Mouse (Mus musculus) lung, embryonic 16.5 days (tissue): ENCODE results near the gene Gm9732. TPM values are rescaled to one million over a fixed set of nuclear protein-coding genes. Genes with fewer than 3 reads are reported as not detected.
"Not testable (repeated sequence)": the region's sequence is repeated elsewhere in the genome, so short reads cannot be mapped to it uniquely, and the experiment has no call there.

ENCODE experiments used
- ATAC-seq: fragments of 200-750 bp; cut with Nextera tagmentation; 2 replicates; pipeline ENCODE4 v1.8.0; 2017; ENCODE audit warnings: low read depth, mild to moderate bottlenecking, moderate library complexity
- H3K27ac ChIP-seq: fragments of 300-500 bp; sonication (generic); 2 replicates; pipeline ENCODE4 v1.5.1; 2014; ENCODE audit warnings: mild to moderate bottlenecking, control low read depth, low read length
- H3K27me3 ChIP-seq: fragments of 300-500 bp; sonication (generic); 2 replicates; pipeline ENCODE4 v1.6.1; 2014; ENCODE audit warnings: low read depth, low read length, mixed read lengths; ENCODE audit not compliant: control insufficient read depth, insufficient read depth
- H3K36me3 ChIP-seq: fragments of 300-500 bp; sonication (generic); 2 replicates; pipeline ENCODE4 v1.6.1; 2014; ENCODE audit warnings: low read length; ENCODE audit not compliant: control insufficient read depth, insufficient read depth
- H3K4me1 ChIP-seq: fragments of 300-500 bp; sonication (generic); replicated peaks from 2 replicates; pipeline ENCODE4 v1.6.1; 2014; ENCODE audit warnings: low read length, mixed read lengths; ENCODE audit not compliant: control insufficient read depth, insufficient read depth
- H3K4me2 ChIP-seq: fragments of 300-500 bp; sonication (generic); 2 replicates; pipeline ENCODE4 v1.6.1; 2014; ENCODE audit warnings: low read depth, low read length, control low read depth
- H3K4me3 ChIP-seq: fragments of 300-500 bp; sonication (generic); 2 replicates; pipeline ENCODE4 v1.5.1; 2014; ENCODE audit warnings: mild to moderate bottlenecking, low read length, control low read depth
- H3K9ac ChIP-seq: fragments of 300-500 bp; sonication (generic); 2 replicates; pipeline ENCODE4 v1.6.1; 2014; ENCODE audit warnings: low read length, control low read depth
- H3K9me3 ChIP-seq: fragments of 300-500 bp; sonication (generic); 2 replicates; pipeline ENCODE4 v1.6.1; 2016; ENCODE audit warnings: low read length; ENCODE audit not compliant: control insufficient read depth
- WGBS: fragments of 180-500 bp; shearing (Covaris S2); extraction: QIAGEN DNeasy Blood & Tissue Kit; methylation state at CpG from one replicate; pipeline ENCODE4 v1.1.7; 2014; 5-methylcytosine and 5-hydroxymethylcytosine counted together
- polyA plus RNA-seq: library from polyadenylated mRNA; unstranded; fragments of >200 nt; fragmentation: Nextera tagmentation; extraction: Ambion mirVana; gene quantifications from 2 replicates; pipeline ENCODE4 v1.2.1, GENCODE M21; 2015

Gene Gm9732
- polyA plus RNA-seq, 1 experiment from 2014 or later = not detected

DNA sequence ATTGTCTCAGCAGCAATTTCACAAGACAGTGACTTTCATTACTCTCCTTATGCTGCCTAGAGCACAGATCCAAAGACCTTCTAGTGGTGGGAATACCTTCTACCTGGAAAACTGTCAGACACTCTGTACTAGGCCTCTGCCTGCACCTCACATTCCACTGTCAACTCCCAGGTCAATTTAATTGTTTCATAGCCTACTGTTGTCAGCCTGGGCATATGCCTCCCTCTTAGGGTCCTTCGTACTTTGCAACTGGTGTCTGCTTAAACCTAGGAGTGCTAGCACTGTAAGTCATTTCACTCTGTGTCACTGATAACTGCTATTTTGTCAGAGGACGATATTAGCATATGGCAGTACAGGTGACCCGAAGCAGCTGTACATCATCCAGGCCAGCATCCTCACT, 5.6 kb upstream of the Gm9732 start:
- ATAC-seq = not testable (repeated sequence)
- 76% methylated on average over 3 of the region's 3 CpGs for WGBS

DNA sequence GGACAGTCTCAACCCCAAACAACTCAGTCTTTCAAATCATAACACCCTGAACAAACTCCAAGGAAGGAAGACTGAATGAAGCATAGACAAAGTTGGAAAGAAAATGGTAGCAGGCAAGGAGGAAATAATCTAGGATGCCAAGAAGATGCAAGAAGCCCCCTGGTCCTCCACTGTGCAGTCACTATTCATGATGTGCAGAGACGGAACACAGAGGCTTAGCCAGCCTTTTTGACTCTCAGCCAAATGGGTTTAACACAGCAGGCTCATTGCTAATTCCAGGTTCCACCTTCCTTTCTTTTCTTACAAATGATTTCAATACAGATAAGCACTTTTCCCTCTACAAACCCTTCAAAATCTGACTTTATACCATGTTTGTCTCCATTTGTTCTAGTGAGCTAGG, 1.7 kb upstream of the Gm9732 start:
- not testable (repeated sequence) for H3K36me3 ChIP-seq
- WGBS = 63% methylated on average over 1 of the region's 1 CpGs

More for the DNA sequence above, 5.6 kb upstream of the Gm9732 start:
- not testable (repeated sequence) for H3K27ac ChIP-seq, H3K4me1 ChIP-seq, H3K27me3 ChIP-seq, H3K4me3 ChIP-seq, H3K9ac ChIP-seq, H3K36me3 ChIP-seq, H3K4me2 ChIP-seq, H3K9me3 ChIP-seq

DNA sequence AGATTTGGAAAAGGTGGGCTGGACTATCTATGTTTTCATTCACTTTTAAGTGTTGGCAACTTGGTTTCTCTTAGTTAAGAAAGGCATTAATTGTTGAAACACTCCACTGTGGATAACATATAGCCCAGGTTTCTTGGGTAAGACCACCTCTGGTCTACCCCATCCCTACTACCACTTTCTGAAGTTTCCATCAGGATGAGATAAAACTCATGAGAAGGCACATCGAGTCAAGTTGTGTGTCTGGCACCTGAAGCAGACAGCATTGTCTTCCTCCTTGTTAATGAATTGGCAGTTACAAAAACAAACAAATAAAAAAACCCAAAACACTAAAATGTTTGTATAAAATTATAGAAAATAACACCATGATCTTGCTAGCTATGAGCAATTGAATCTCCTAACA, 916 bp downstream of the Gm9732 start:
- not testable (repeated sequence) for H3K4me3 ChIP-seq, H3K9me3 ChIP-seq, H3K27ac ChIP-seq, H3K9ac ChIP-seq, H3K4me1 ChIP-seq, ATAC-seq, H3K27me3 ChIP-seq, H3K4me2 ChIP-seq, H3K36me3 ChIP-seq
- 81% methylated on average over 1 of the region's 1 CpGs for WGBS

More for the DNA sequence above, 1.7 kb upstream of the Gm9732 start:
- not testable (repeated sequence) for H3K9ac ChIP-seq, ATAC-seq, H3K4me1 ChIP-seq, H3K27me3 ChIP-seq, H3K4me3 ChIP-seq, H3K27ac ChIP-seq, H3K4me2 ChIP-seq, H3K9me3 ChIP-seq

DNA sequence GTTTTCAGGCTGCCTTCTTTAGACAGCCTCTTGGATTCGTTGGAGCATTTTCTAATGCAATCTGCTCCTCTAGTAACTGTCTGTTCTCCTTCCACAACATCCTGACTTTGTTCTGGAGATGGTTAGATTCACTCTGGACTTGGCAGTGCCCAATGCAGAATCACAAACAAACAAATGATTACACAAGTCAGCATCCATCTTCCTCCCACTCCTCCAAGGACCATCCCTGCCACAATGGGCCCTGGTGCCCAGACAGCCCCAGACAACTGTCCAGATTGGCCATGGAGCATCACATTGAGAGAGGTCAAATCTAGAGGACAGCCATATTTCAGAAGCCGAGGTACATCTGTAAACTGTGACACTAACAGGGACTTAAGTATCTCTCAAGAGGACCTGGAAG, 2.6 kb downstream of the Gm9732 start:
- WGBS = 54% methylated on average over 2 of the region's 2 CpGs
- H3K27me3 ChIP-seq, H3K9ac ChIP-seq, ATAC-seq, H3K4me3 ChIP-seq, H3K4me2 ChIP-seq, H3K36me3 ChIP-seq, H3K9me3 ChIP-seq, H3K4me1 ChIP-seq, H3K27ac ChIP-seq: not testable (repeated sequence)

DNA sequence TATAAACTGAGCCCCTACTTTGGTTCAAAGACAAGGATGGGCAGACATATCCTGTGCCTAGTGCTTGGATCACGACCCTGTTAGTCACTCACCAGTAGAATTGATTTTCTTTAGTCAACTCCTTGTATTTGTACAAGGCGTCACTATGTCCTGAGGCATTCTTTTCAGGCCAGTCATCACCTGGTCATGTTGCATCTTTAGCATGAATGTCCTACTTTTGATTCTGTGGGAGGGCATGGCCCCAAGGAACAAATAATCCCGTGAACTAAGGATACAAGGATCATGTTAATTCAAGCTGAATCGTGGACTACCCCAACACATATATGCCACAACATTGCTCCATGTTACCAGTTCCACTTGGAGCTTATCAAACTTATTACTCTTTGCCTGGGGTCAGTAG, 3.3 kb downstream of the Gm9732 start:
- H3K4me2 ChIP-seq, H3K27me3 ChIP-seq, H3K9me3 ChIP-seq, H3K4me1 ChIP-seq, H3K27ac ChIP-seq, H3K9ac ChIP-seq, H3K4me3 ChIP-seq, ATAC-seq, H3K36me3 ChIP-seq: not testable (repeated sequence)
- 52% methylated on average over 4 of the region's 4 CpGs for WGBS

DNA sequence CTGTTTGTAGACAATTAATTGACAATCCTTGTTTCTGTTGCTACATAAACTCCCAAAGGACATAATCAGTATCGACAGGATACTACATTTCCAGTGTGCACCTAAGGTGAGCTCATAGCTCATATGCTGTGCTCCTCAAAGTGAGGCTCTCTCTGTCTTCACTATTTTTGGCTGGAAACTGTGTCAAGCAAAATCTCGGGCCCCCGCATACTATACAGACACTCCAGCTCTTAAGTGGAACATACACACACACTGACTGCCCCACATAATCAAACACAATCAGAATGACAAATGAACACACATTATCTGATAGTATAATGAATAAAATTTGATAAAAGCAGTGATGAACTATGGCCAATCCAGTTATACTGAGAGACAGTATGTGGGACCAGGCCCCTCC, 3.8 kb downstream of the Gm9732 start:
- whole genome bisulfite sequencing = 76% methylated on average over 3 of the region's 3 CpGs
- not testable (repeated sequence) for ATAC-seq, H3K4me1 ChIP-seq

DNA sequence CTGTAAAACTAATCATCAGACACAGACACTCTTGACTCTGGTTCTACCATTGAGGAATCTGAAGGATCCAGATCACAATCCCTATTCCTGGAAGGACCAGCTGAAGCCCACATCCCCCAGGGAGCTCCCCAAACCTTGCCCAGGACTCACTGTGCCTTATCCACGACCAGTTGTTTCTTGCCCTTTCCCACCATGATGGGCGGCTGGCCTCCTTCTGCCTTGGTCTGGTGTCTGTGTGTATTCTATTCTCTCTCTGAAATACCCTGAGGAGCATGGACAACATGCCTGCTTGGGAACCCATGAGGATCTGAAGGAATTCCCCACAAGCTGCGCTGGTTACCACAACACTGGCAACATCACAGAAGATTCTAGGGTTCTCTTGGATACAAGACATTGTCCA, 18.7 kb downstream of the Gm9732 start, which contains the start of gene Gm8127:
Gm8127 (minus strand) TSS at position 330 of the 400 bp plus-strand sequence.
- not testable (repeated sequence) for H3K27me3 ChIP-seq, H3K4me1 ChIP-seq, H3K9me3 ChIP-seq, H3K4me2 ChIP-seq, ATAC-seq, H3K9ac ChIP-seq, H3K36me3 ChIP-seq, H3K27ac ChIP-seq, H3K4me3 ChIP-seq
- WGBS = 73% methylated on average over 3 of the region's 3 CpGs

More for the DNA sequence above, 3.8 kb downstream of the Gm9732 start:
- not testable (repeated sequence) for H3K36me3 ChIP-seq, H3K4me3 ChIP-seq, H3K27me3 ChIP-seq, H3K9ac ChIP-seq, H3K27ac ChIP-seq, H3K9me3 ChIP-seq, H3K4me2 ChIP-seq

DNA sequence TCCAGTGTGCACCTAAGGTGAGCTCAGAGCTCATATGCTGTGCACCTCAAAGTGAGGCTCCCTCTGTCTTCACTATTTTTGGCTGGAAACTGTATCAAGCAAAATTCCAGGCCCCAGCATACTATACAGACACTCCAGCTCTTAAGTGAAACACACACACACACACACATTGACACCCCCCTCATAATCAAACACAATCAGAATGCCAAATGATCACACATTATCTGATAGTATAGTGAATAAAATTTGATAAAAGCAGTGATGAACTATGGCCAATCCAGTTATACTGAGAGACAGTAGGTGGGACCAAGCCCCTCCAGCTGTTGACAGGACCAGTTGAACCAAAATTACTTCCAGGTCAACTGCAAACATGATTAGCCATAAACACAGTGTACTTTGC, 44.7 kb downstream of the Gm9732 start:
- not testable (repeated sequence) for ATAC-seq, H3K9me3 ChIP-seq, H3K27ac ChIP-seq

DNA sequence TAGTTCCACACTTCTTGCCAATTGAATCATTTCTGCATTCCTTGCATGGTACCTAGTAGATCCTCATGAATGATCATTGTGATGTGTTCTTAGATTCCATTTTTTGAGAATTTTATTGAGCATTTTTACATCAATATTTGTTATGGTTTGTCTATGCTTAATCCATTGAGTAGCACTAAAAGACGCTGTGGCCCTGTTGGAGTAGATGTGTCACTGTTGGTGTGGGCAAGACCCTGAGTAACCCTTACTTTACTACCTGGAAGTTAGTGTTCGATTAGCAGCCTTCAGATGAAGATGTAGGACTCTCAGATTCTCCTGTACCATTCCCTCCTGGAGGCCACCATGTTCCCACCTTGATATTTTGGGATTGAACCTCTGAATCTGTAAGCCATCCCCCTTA, 53.8 kb downstream of the Gm9732 start:
- H3K27ac ChIP-seq, H3K4me3 ChIP-seq, H3K9me3 ChIP-seq, H3K36me3 ChIP-seq, H3K4me2 ChIP-seq, H3K27me3 ChIP-seq, H3K9ac ChIP-seq, H3K4me1 ChIP-seq, ATAC-seq: not testable (repeated sequence)
- 64% methylated on average over 1 of the region's 2 CpGs for WGBS

More for the DNA sequence above, 44.7 kb downstream of the Gm9732 start:
- H3K27me3 ChIP-seq, H3K4me2 ChIP-seq, H3K4me3 ChIP-seq, H3K36me3 ChIP-seq, H3K4me1 ChIP-seq, H3K9ac ChIP-seq: not testable (repeated sequence)

DNA sequence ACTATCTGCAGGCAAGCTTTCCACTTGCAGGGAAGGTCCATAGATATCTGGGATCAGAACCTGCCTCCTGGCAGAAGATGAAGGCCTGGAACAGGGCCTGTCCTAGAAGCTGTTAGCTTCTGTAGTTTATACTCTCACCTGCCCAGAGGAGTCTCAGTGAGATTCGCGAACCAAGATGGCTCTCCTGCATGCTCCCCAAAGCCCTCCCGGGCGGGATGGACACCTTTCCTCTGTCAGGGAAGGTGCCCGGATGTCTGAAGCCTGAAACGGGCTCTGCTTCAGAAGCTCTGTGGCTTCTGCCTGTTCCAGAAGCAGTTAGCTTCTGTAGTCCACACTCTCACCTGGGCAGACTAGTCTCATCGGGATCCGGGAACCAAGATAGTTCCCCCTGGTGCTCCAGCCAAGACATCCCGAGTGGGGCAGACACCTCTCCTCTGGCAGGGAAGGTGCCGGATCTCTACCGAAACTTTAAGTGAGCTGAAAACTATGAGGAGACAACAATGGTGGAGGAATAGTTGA, 56.6 kb downstream of the Gm9732 start:
- WGBS = 90% methylated on average over 9 of the region's 11 CpGs
- H3K9ac ChIP-seq, ATAC-seq, H3K27ac ChIP-seq, H3K36me3 ChIP-seq, H3K4me1 ChIP-seq, H3K4me2 ChIP-seq, H3K4me3 ChIP-seq, H3K9me3 ChIP-seq, H3K27me3 ChIP-seq: not testable (repeated sequence)
